Mouse (Mus musculus) NIH3T3 (cell line): ENCODE measurements at regions not wholly inside any gene's neighbourhood (a gene's known extent, or its start where the extent isn't known, plus 50 kb on each side); places are given as distances from the start of the nearest gene placed in this dataset.
"Not testable (repeated sequence)": the region's sequence is repeated elsewhere in the genome, so short reads cannot be mapped to it uniquely, and the experiment has no call there.

Experiments
- DNase-seq: peaks from one replicate; pipeline ENCODE4 v3.0.0-alpha.2; 2012; ENCODE audit warnings: low read depth

- DNase-seq: not testable (repeated sequence)
Measured at GRCm38 (mm10) chr6:47745856-47746255, 67.4 kb downstream of the Pdia4 start.

- not testable (repeated sequence) for DNase-seq
Measured at GRCm38 (mm10) chr6:47743856-47744255, 69.4 kb downstream of the Pdia4 start.

GRCm38 (mm10) chr6:47740216-47740615 is 73.0 kb downstream of the Pdia4 start:
- DNase-seq: peak; percentile 48

- not testable (repeated sequence) for DNase-seq
Measured at GRCm38 (mm10) chr6:47739696-47740095, 73.5 kb downstream of the Pdia4 start.

- not testable (repeated sequence) for DNase-seq
Measured at GRCm38 (mm10) chr6:47737972-47738371, 75.3 kb downstream of the Pdia4 start.
